Mouse (Mus musculus): ENCODE measurements around the gene Bmp3.

Bmp3 gene

GRCm38 (mm10) chr5:98854264-98854626 lies at the start of gene Bmp3:
TSS of gene Bmp3 (plus strand) at chr5:98854415.
- DNase-seq (ENCODE audit: low spot score in 2 of 2) = no peak

DNA sequence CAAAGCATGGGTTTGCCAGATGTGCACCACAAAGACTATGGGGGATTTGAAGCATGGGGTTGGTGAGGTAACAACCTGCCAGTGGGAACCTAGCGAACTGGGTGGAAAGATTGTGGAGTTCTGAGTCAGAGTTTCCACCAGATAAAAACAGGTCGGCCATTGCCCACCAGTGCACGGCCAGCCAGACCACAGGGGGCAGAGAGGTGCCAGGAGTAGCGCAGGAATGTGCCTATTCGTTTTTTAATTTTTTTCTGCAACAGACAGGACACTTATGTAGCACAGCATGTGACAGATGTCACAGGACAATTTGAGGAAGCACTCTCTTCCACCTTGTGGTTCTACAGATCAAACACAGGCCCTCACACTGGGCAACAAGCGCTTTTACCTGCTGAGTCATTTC lies 49.5 kb upstream of the Bmp3 start:
- no peak for DNase-seq (ENCODE audit: low spot score in 2 of 2)

DNA sequence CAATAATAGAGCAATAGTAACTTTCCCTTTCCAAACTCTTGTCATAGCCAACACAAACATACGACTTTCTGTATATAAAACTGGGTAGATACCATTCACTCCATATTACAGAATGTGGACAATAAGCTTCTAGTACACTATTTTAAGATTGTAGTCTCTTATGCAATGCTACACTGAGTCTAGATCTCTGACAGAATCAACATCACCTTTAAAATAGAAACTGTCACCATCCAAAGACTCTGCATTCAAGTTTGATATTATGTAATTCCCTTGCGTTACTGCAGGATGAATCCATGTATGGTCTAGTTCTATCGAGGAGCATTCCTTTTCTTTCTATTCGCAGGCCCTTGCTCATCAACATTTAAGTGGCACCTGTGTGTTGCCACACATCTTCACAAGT lies 47.7 kb upstream of the Bmp3 start:
- no peak for DNase-seq (ENCODE audit: low spot score in 2 of 2)

GRCm38 (mm10) chr5:98807022-98807421 lies 47.2 kb upstream of the Bmp3 start:
- no peak for DNase-seq (ENCODE audit: low spot score in 2 of 2)

GRCm38 (mm10) chr5:98807953-98808352 lies 46.3 kb upstream of the Bmp3 start:
- no peak for DNase-seq (ENCODE audit: low spot score in 2 of 2)

DNA sequence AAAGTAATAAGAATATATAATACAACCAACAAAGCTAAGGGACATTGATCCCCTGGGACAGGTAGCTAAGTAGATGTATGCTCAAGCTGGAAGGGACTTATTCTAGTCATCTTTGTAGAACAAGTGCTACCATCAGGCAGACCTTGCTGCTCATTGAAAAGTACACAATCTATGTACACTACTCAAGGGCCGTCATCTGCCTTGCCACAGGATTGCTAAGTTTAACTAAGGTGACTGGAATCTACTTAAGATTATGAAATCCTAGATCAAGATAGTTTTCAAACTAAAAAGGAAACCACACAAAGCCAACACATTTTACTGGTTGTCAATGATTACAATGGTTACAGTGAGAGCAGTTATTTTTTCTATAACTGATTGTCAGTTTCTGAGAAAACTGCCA lies 41.8 kb upstream of the Bmp3 start:
- DNase-seq (ENCODE audit: low spot score in 2 of 2) = no peak

GRCm38 (mm10) chr5:98815269-98815668 lies 38.9 kb upstream of the Bmp3 start:
- no peak for DNase-seq (ENCODE audit: low spot score in 2 of 2)

DNA sequence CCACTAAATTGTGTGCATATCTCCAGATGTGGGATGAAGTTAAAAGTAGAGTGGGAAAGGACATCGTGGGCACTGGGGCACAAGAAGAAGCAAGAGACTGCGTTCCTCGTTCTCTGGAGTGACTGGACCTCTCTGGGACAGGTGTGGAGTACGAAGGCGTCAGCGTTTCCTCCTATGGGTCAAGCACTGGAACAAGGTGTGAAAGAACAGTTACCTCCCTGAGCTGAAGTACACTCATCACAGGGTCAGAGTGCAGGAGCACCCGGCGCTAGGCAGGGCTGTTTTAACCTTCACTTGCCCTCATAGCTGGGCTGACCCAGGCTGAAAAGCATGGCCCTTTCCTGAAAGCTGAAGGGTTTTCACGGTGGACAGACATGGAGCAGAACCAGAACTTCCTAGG lies 20.5 kb upstream of the Bmp3 start:
- DNase-seq (ENCODE audit: low spot score in 2 of 2) = no peak

- DNase-seq (ENCODE audit: low spot score in 2 of 2) = no peak
These were observed 19.9 kb upstream of the Bmp3 start for GRCm38 (mm10) chr5:98834300-98834699.

GRCm38 (mm10) chr5:98842600-98843310 lies 11.5 kb upstream of the Bmp3 start:
- no peak for DNase-seq (ENCODE audit: low spot score in 2 of 2)

- no peak for DNase-seq (ENCODE audit: low spot score in 2 of 2)
These were observed 9.6 kb upstream of the Bmp3 start for GRCm38 (mm10) chr5:98844664-98845063.

DNA sequence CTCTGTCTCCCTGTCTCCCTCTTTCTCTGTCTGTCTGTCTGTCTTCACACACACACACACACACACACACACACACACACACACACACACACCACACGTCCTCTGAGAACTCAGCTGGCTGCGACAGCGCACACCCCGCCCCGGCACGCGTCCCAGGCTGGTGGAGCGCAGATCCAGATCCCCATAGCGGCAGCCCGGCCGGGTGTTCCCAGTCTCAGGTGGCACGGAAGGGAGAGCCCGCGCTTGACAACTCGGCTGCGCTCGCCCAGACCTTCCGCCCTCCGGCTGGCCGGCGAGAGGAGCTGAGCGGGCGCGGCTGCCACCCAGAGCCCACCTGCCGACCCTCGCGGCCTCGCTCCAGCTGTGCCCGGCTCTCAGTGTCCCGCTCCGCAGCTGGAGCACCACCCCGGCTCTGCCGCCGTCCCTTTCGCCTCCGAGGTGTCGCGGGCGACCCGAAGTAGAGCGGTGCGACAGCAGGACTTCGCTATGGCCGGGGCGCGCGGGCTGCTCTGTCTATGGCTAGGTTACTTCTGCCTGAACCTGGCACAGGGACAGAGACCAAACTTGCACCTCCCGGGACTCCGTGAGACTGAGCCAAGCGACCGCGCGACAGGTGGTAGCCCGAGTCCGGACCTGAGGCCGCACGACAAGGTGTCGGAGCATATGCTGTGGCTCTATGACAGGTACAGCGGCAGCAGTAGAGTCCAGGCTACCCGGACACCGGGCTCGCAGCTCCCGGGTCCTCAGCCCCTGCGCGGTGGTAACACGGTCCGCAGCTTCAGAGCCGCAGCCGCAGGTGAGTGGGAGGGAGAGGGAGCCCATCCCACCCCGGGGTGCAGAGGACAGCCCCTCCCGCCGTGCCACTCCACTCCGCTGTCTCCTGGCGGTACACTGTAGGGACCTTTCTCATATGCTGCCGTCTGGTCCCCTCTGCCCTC lies 681 bp downstream of the Bmp3 start:
- no peak for DNase-seq (ENCODE audit: low spot score in 2 of 2)

- no peak for DNase-seq (ENCODE audit: low spot score in 2 of 2)
These were observed 1.5 kb downstream of the Bmp3 start for GRCm38 (mm10) chr5:98855741-98856140.

GRCm38 (mm10) chr5:98856356-98856755 lies 2.1 kb downstream of the Bmp3 start:
- DNase-seq (ENCODE audit: low spot score in 2 of 2) = no peak

- no peak for DNase-seq (ENCODE audit: low spot score in 2 of 2)
These were observed 9.7 kb downstream of the Bmp3 start for GRCm38 (mm10) chr5:98863891-98864290.

DNA sequence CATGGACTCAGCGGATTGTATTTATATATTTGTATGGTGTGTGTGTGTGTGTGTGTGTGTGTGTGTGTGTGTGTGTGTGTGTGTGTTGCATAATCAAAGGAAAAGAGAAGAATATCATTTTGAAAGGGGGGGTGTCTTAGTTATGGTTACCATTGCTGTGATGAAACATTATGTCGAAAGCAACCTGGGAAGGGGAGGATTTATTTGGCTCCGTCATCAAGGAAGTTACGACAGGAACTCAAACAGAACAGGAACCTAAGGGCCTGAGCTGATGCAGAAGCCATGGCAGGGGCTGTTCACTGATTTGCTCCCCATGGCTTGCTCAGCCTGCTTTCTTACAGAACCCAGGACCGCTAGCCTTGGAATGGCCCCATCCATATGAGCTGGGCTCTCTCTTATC lies 10.9 kb downstream of the Bmp3 start:
- no peak for DNase-seq (ENCODE audit: low spot score in 2 of 2)

GRCm38 (mm10) chr5:98876056-98876455 lies 21.8 kb downstream of the Bmp3 start:
- DNase-seq (ENCODE audit: low spot score in 2 of 2) = no peak

GRCm38 (mm10) chr5:98878891-98879290 lies 24.7 kb downstream of the Bmp3 start:
- DNase-seq (ENCODE audit: low spot score in 2 of 2) = no peak

- DNase-seq (ENCODE audit: low spot score in 2 of 2) = no peak
These were observed 27.9 kb downstream of the Bmp3 start for GRCm38 (mm10) chr5:98882096-98882495.

DNA sequence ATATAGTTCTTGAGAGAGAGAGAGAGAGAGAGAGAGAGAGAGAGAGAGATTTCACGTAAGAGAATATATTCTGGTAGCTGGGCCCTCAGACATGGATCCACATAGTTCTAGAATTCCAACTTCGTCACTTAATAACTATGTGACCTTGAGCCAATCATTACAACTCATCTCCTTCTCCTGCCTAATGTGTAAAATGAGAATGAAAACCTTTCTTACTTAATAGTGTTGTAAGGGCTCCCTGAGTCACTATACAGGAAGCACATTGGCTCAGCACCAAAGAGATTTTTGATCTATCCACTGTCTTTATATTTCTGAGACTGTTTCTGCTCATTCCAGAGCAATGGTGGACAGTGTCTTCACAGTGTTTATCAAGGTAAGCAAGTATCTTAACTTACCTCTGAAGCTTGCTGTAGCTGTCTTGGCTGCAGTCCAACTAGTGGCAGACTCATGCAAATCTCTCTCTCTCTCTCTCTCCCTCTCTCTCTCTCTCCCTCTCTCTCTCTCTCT lies 36.4 kb downstream of the Bmp3 start:
- no peak for DNase-seq (ENCODE audit: low spot score in 2 of 2)

- no peak for DNase-seq (ENCODE audit: low spot score in 2 of 2)
These were observed 40.1 kb downstream of the Bmp3 start for GRCm38 (mm10) chr5:98894281-98894680.

DNA sequence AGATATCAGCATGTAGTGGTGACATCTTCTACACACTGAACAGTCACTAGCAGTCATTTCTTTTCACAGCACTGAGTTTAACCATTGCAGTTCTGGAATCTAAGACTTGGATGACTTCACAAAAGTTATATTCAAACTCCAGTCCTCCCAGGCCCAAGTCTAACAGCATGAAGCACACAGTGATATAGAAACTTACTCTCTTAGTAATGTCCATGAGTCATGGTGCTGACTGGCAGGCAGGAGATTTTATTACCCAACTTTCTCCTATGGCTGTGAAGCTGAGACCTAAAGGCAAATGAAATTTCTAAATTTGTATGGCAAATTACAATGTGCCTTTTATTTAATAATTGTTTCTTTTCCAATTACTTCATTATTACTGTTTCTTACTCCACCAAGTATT lies 43.7 kb downstream of the Bmp3 start:
- DNase-seq (ENCODE audit: low spot score in 2 of 2) = no peak

DNA sequence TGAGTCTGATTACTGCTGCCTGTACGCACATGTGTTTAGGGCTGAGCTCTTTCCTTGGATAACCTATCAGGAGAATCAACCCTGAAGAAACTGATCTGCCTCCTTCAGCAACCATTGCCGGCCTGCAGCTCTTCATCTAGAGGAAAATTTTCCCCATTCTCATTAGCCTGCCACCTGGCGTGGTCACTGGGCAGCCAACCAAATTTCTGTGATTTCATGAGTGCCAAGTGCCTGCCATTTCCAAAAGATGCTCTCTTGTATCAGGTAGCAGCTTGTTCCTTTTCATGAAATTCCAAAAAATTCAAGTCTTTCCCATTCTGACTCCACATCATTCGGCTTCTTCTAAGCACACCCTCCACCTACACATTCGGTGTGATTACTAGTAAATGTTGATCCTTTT lies 46.7 kb downstream of the Bmp3 start:
- DNase-seq (ENCODE audit: low spot score in 2 of 2) = no peak

Data from spleen, postnatal 14 days (tissue).